Mouse (Mus musculus) midbrain, embryonic 12.5 days (tissue): ENCODE results near the gene Ms4a6b. TPM values are rescaled to one million over a fixed set of nuclear protein-coding genes. Genes with fewer than 3 reads are reported as not detected.
"Not testable (repeated sequence)": the region's sequence is repeated elsewhere in the genome, so short reads cannot be mapped to it uniquely, and the experiment has no call there.

Source experiments
- ATAC-seq: fragments of 200-750 bp; cut with Nextera tagmentation; 2 replicates; pipeline ENCODE4 v1.8.0; 2017; ENCODE audit warnings: low read depth, moderate TSS enrichment, moderate library complexity; ENCODE audit not compliant: low FRiP score
- H3K27ac ChIP-seq: fragments of 300-500 bp; sonication (generic); replicated peaks from 2 replicates; pipeline ENCODE4 v1.5.1; 2016; ENCODE audit warnings: mild to moderate bottlenecking
- H3K27me3 ChIP-seq: fragments of 300-500 bp; sonication (generic); 2 replicates; pipeline ENCODE4 v1.6.1; 2016; ENCODE audit warnings: mild to moderate bottlenecking
- H3K36me3 ChIP-seq: fragments of 300-500 bp; sonication (generic); 2 replicates; pipeline ENCODE4 v1.6.1; 2016
- H3K4me1 ChIP-seq: fragments of 300-500 bp; sonication (generic); 2 replicates; pipeline ENCODE4 v1.6.1; 2016
- H3K4me2 ChIP-seq: fragments of 300-500 bp; sonication (generic); replicated peaks from 2 replicates; pipeline ENCODE4 v1.6.1; 2016; ENCODE audit warnings: mild to moderate bottlenecking, moderate library complexity
- H3K4me3 ChIP-seq: fragments of 300-500 bp; sonication (generic); 2 replicates; pipeline ENCODE4 v1.5.1; 2016; ENCODE audit warnings: mild to moderate bottlenecking
- H3K9ac ChIP-seq: fragments of 300-500 bp; sonication (generic); replicated peaks from 2 replicates; pipeline ENCODE4 v1.6.1; 2016; ENCODE audit warnings: mild to moderate bottlenecking, moderate library complexity
- H3K9me3 ChIP-seq: fragments of 300-500 bp; sonication (generic); 2 replicates; pipeline ENCODE4 v1.6.1; 2016; ENCODE audit warnings: mild to moderate bottlenecking
- WGBS: fragments of 180-500 bp; shearing (Covaris S2); methylation state at CpG from one replicate; pipeline ENCODE4 v1.1.7; 2016; 5-methylcytosine and 5-hydroxymethylcytosine counted together
- polyA plus RNA-seq: library from polyadenylated mRNA; unstranded; fragments of >200 nt; fragmentation: Nextera tagmentation; extraction: Ambion mirVana; gene quantifications from 2 replicates; pipeline ENCODE4 v1.2.1, GENCODE M21; 2016

Gene Ms4a6b
- polyA plus RNA-seq, 1 experiment from 2014 or later, result 3.3 TPM

GRCm38 (mm10) chr19:11537336-11537735 is 21.0 kb downstream of the Ms4a6b start:
- WGBS, result 26% methylated on average over 2 of the region's 2 CpGs
- Histone ChIP-seq H3K36me3 (no peaks in the 10 kb centered on the region), H3K9ac (no peak overlapping the region), H3K27me3 (no peaks in the 10 kb centered on the region), H3K4me2 (no peak overlapping the region), H3K27ac (no peak overlapping the region), H3K4me3 (no peak overlapping the region), H3K9me3 (no peaks in the 10 kb centered on the region), H3K4me1 (0 out of 2 replicates have a peak, but pooled peaks cover 2% of the 10 kb centered on the region)
- ATAC-seq, result peak; percentile 68; the same call in 1 of the 2 replicates

GRCm38 (mm10) chr19:11540166-11540821 is 24.0 kb downstream of the Ms4a6b start:
- ATAC-seq, H3K4me2 ChIP-seq: not testable (repeated sequence)
- 92% methylated on average over 1 of the region's 1 CpGs for WGBS

GRCm38 (mm10) chr19:11544383-11544782 is 28.1 kb downstream of the Ms4a6b start:
- H3K27me3 ChIP-seq, H3K27ac ChIP-seq, ATAC-seq, H3K9ac ChIP-seq, H3K4me2 ChIP-seq, H3K4me3 ChIP-seq, H3K9me3 ChIP-seq, H3K36me3 ChIP-seq, H3K4me1 ChIP-seq: not testable (repeated sequence)
- 93% methylated on average over 2 of the region's 2 CpGs for WGBS

More at GRCm38 (mm10) chr19:11540166-11540821, 24.0 kb downstream of the Ms4a6b start:
- not testable (repeated sequence) for H3K27me3 ChIP-seq, H3K9me3 ChIP-seq, H3K4me3 ChIP-seq, H3K27ac ChIP-seq, H3K36me3 ChIP-seq, H3K9ac ChIP-seq, H3K4me1 ChIP-seq

- H3K9me3 ChIP-seq, result no peaks in the 10 kb centered on the region
- H3K9ac ChIP-seq, result no peak overlapping the region
- ATAC-seq, result no peak
- H3K4me3 ChIP-seq, result no peak overlapping the region
- H3K4me1 ChIP-seq, result no peaks in the 10 kb centered on the region
- H3K4me2 ChIP-seq, result no peak overlapping the region
- no peak overlapping the region for H3K27ac ChIP-seq
- H3K27me3 ChIP-seq, result no peaks in the 10 kb centered on the region
- no peaks in the 10 kb centered on the region for H3K36me3 ChIP-seq
Observed at GRCm38 (mm10) chr19:11547911-11548310, 31.6 kb downstream of the Ms4a6b start.

GRCm38 (mm10) chr19:11554726-11555125 is 38.4 kb downstream of the Ms4a6b start:
- Histone ChIP-seq H3K4me2 (no peak overlapping the region), H3K9me3 (no peaks in the 10 kb centered on the region), H3K36me3 (no peaks in the 10 kb centered on the region), H3K27me3 (no peaks in the 10 kb centered on the region), H3K4me1 (no peaks in the 10 kb centered on the region), H3K4me3 (no peak overlapping the region), H3K9ac (no peak overlapping the region), H3K27ac (no peak overlapping the region)
- 89% methylated on average over 5 of the region's 5 CpGs for WGBS
- ATAC-seq, result no peak

GRCm38 (mm10) chr19:11559560-11559959 is 43.2 kb downstream of the Ms4a6b start:
- ATAC-seq, H3K4me2 ChIP-seq, H3K27ac ChIP-seq, H3K9me3 ChIP-seq, H3K4me3 ChIP-seq, H3K27me3 ChIP-seq, H3K36me3 ChIP-seq, H3K9ac ChIP-seq, H3K4me1 ChIP-seq: not testable (repeated sequence)

- Histone ChIP-seq H3K4me3 (no peak overlapping the region), H3K36me3 (no peaks in the 10 kb centered on the region), H3K27me3 (no peaks in the 10 kb centered on the region), H3K27ac (no peak overlapping the region), H3K9ac (no peak overlapping the region), H3K4me1 (no peaks in the 10 kb centered on the region), H3K4me2 (no peak overlapping the region), H3K9me3 (no peaks in the 10 kb centered on the region)
- ATAC-seq, result no peak
- 90% methylated on average over 8 of the region's 8 CpGs for WGBS
Observed at GRCm38 (mm10) chr19:11574965-11575364, 58.7 kb downstream of the Ms4a6b start.

Other genes with a start within 250 kb of the Ms4a6b start
- gene Ms4a5, start 232.6 kb upstream of the Ms4a6b start, polyA plus RNA-seq, result not detected in 2 replicates
- 0.04 TPM in 1 of 2 replicates, not detected in the other for gene Ms4a14, start 202.1 kb upstream of the Ms4a6b start, polyA plus RNA-seq
- gene Ms4a7, start 180.4 kb upstream of the Ms4a6b start, polyA plus RNA-seq, result 2.3 and 2.7 TPM in 2 replicates
- 1.9 and 3.1 TPM in 2 replicates for gene Ms4a4a, start 141.0 kb upstream of the Ms4a6b start, polyA plus RNA-seq
- gene Ms4a4c, start 111.7 kb upstream of the Ms4a6b start, polyA plus RNA-seq, result 0.13 and 0.17 TPM in 2 replicates
- gene Ms4a4b, start 73.0 kb upstream of the Ms4a6b start, polyA plus RNA-seq, result not detected in 2 replicates
- gene Ms4a6c, start 47.1 kb upstream of the Ms4a6b start, polyA plus RNA-seq, result 2.1 and 3.1 TPM in 2 replicates
- gene Gm8369, start 30.6 kb upstream of the Ms4a6b start, polyA plus RNA-seq, result not detected in 2 replicates
- 0.20 TPM in 1 of 2 replicates, not detected in the other for gene Ms4a4d, start 20.3 kb downstream of the Ms4a6b start, polyA plus RNA-seq
- gene Ms4a6d, start 88.3 kb downstream of the Ms4a6b start, polyA plus RNA-seq, result 2.9 and 4.1 TPM in 2 replicates
- not detected in 2 replicates for gene Ms4a2, start 107.2 kb downstream of the Ms4a6b start, polyA plus RNA-seq
- not detected in 2 replicates for gene Ms4a3, start 124.3 kb downstream of the Ms4a6b start, polyA plus RNA-seq
- gene Oosp2, start 144.0 kb downstream of the Ms4a6b start, polyA plus RNA-seq, result not detected in 2 replicates
- gene Oosp1, start 174.6 kb downstream of the Ms4a6b start, polyA plus RNA-seq, result not detected in 2 replicates
- not detected in 2 replicates for gene Oosp3, start 180.5 kb downstream of the Ms4a6b start, polyA plus RNA-seq
- gene Gif, start 231.0 kb downstream of the Ms4a6b start, polyA plus RNA-seq, result not detected in 2 replicates